ENCODE assay signal across 25 mouse cellular contexts in the genomic region with DNA sequence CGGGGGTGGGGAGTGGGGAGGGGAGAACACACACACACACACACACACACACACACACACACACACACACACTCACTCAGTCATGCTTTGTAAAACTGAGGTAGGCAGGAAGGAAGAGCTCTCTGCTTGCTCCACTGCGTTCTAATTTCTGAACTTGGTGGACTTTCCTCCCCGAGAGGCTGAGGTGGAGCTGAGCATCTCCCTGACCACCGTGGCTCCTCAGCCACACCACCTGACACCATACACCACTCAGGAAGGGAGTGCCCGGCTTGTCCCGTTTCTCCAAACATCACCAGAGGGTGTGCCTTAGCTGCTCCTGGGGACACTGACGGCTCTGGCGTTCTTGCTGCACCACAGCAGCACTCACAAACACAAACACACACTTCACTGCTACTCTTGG. TPM values are rescaled to one million over a fixed set of nuclear protein-coding genes. Genes with fewer than 3 reads are reported as not detected.
A peak's percentile ranks its signal among the peaks of the same experiment; 100 is the strongest.
DNase-seq lines count a peak whose midpoint lies in the region; ATAC-seq and TF ChIP-seq lines count a peak whose summit lies in the region.
"Had no signal": no experiment of that assay in that cellular context is flagged by ENCODE, and none has a peak within 500 bp of the region (broad histone marks: within the 10 kb centered on the region; RNA-seq: fewer than 3 reads in every experiment).

No protein-coding gene starts in this region.

- H3K9me3 ChIP-seq in kidney, embryonic 15.5 days (replicated peaks) = no peaks in the 10 kb centered on the region
- no peaks in the 10 kb centered on the region for H3K9me3 ChIP-seq in kidney, embryonic 16.5 days (ENCODE audit: low read length)
- H3K9me3 ChIP-seq: embryonic facial prominence, embryonic 10.5 days; embryonic facial prominence, embryonic 12.5 days; forebrain, embryonic 13.5 days; G1E had no signal

- no peak overlapping the region for H3K9ac ChIP-seq in kidney, embryonic 15.5 days
- H3K9ac ChIP-seq in kidney, embryonic 16.5 days (replicated peaks; ENCODE audit: low read length) = no peak overlapping the region
- H3K9ac ChIP-seq: embryonic facial prominence, embryonic 12.5 days; forebrain, embryonic 13.5 days had no signal

- no peak for TF ChIP-seq POLR2A in kidney, adult 2 months (IDR thresholded peaks at IDR 0.05; ENCODE audit: low read depth, low read length)

- H3K4me3 ChIP-seq in kidney, embryonic 15.5 days (replicated peaks) = no peak overlapping the region
- H3K4me3 ChIP-seq in kidney, adult 2 months (ENCODE audit: insufficient read depth, low read depth, low read length) = no peak overlapping the region
- no peak overlapping the region for H3K4me3 ChIP-seq in kidney, embryonic 16.5 days (ENCODE audit: low read length)
- H3K4me3 ChIP-seq: embryonic facial prominence, embryonic 10.5 days; embryonic facial prominence, embryonic 12.5 days; forebrain, embryonic 13.5 days had no signal

- H3K4me1 ChIP-seq in kidney, embryonic 15.5 days = 0 out of 2 replicates have a peak, but pooled peaks cover 4% of the 10 kb centered on the region
- no peaks in the 10 kb centered on the region for H3K4me1 ChIP-seq in kidney, adult 2 months (ENCODE audit: control insufficient read depth, insufficient read depth, low read length)
- H3K4me1 ChIP-seq in kidney, embryonic 16.5 days (ENCODE audit: insufficient read depth, low read length) = peaks cover under 1% of the 10 kb centered on the region; the same call in 1 of the 2 replicates

- H3K4me2 ChIP-seq in kidney, embryonic 15.5 days = no peak overlapping the region
- H3K4me2 ChIP-seq in kidney, embryonic 16.5 days (replicated peaks; ENCODE audit: low read depth, low read length) = no peak overlapping the region
- H3K4me2 ChIP-seq: embryonic facial prominence, embryonic 12.5 days; forebrain, embryonic 13.5 days had no signal

- no peak for TF ChIP-seq CTCF in kidney, adult 2 months (conservative IDR thresholded peaks at IDR 0.05; ENCODE audit: insufficient read depth, insufficient read length, low read depth, low read length)

- H3K27me3 ChIP-seq in kidney, embryonic 15.5 days = no peaks in the 10 kb centered on the region
- H3K27me3 ChIP-seq in kidney, adult 2 months (replicated peaks; ENCODE audit: control insufficient read depth, insufficient read depth, low read length) = no peaks in the 10 kb centered on the region
- no peaks in the 10 kb centered on the region for H3K27me3 ChIP-seq in kidney, embryonic 16.5 days (ENCODE audit: insufficient read depth, low read length)
- H3K27me3 ChIP-seq: CH12.LX; embryonic facial prominence, embryonic 12.5 days; Patski had no signal

- no peak for ATAC-seq in kidney, embryonic 15.5 days (replicated peaks; ENCODE audit: low FRiP score)
- no peak for ATAC-seq in kidney, embryonic 16.5 days (ENCODE audit: low FRiP score, low TSS enrichment)
- ATAC-seq: activated CD4-positive, CD25-positive, alpha-beta regulatory T cell, adult 4 months; CD4-positive, CD25-positive, alpha-beta regulatory T cell, adult 4 months; forebrain, embryonic 13.5 days; Patski had no signal

- H3K27ac ChIP-seq in kidney, embryonic 15.5 days = no peak overlapping the region
- no peak overlapping the region for H3K27ac ChIP-seq in kidney, adult 2 months (ENCODE audit: insufficient read depth, low read depth, low read length)
- H3K27ac ChIP-seq in kidney, embryonic 16.5 days (ENCODE audit: low read length) = no peak overlapping the region
- H3K27ac ChIP-seq: embryonic facial prominence, embryonic 10.5 days; embryonic facial prominence, embryonic 12.5 days; forebrain, embryonic 13.5 days had no signal

- WGBS in kidney, embryonic 15.5 days = 61% methylated on average over 8 of the region's 8 CpGs
- 64% methylated on average over 8 of the region's 8 CpGs for WGBS in kidney, adult 2 months
- 68% methylated on average over 8 of the region's 8 CpGs for WGBS in kidney, embryonic 16.5 days

- H3K36me3 ChIP-seq in kidney, embryonic 15.5 days = peaks cover 15% of the 10 kb centered on the region
- no peaks in the 10 kb centered on the region for H3K36me3 ChIP-seq in kidney, adult 2 months (ENCODE audit: control insufficient read depth, insufficient read depth, low read length)
- H3K36me3 ChIP-seq in kidney, embryonic 16.5 days (ENCODE audit: insufficient read depth, low read length) = peaks cover 7% of the 10 kb centered on the region; the same call in 1 of the 2 replicates

- DNase-seq in kidney, adult 11 months = peak; percentile 43
- peak; percentile 57 for DNase-seq in kidney, adult 2 months
- no peak for DNase-seq in kidney, postnatal 4 days
- peak; percentile 54 for DNase-seq in kidney, adult 9 months
- DNase-seq in kidney, postnatal 36 days = peak; percentile 48 to 49
- no peak for DNase-seq in right cerebral cortex, postnatal 14 days
- DNase-seq: adrenal gland, adult 8-10 months; adrenal gland, postnatal 14 days; adrenal gland, postnatal 36 days; B cell, adult 2 months; cerebellum, adult 11-12 months; cerebellum, adult 2 months; cerebellum, adult 9-10 months; cerebellum, postnatal 10 days; cerebellum, postnatal 25 days had no signal

RNA-seq across cellular contexts. Expression of a gene that starts 29.5 kb away (rescaled TPM):
- not detected in 2 replicates for polyA plus RNA-seq in kidney, embryonic 15.5 days (2015; fragmentation: Nextera tagmentation; extraction: Ambion mirVana)
- 0.02 and 0.03 TPM in 2 replicates for polyA plus RNA-seq in kidney, adult 2 months (2012; rRNA removed)
- polyA plus RNA-seq in kidney, embryonic 16.5 days (2015; fragmentation: Nextera tagmentation; extraction: Ambion mirVana) = not detected in 2 replicates
- polyA plus RNA-seq: activated CD4-positive, CD25-positive, alpha-beta regulatory T cell, adult 4 months; CD4-positive, CD25-positive, alpha-beta regulatory T cell, adult 4 months; G1E had no signal

Comparison
In these comparisons a context has a peak if more than half of its experiments do, and no peak if none do; other contexts are left out.
1. DNase-seq: peak in kidney, adult 11 months (single experiment), kidney, adult 2 months (single experiment), kidney, adult 9 months (single experiment) and kidney, postnatal 36 days (2 of 2); none in kidney, postnatal 4 days (0 of 2) and right cerebral cortex, postnatal 14 days (single experiment).